Mouse (Mus musculus) regulatory T cell (primary cell): ENCODE measurements at regions not wholly inside any gene's neighbourhood (a gene's known extent, or its start where the extent isn't known, plus 50 kb on each side); places are given as distances from the start of the nearest gene placed in this dataset.

Experiments
- in situ Hi-C: fragments of 300-600 bp; cut with MboI, MseI; formaldehyde crosslinking; loops from one replicate; pipeline ENCODE4 v1.15.1; 2025; ENCODE audit warnings: high pct_unique_total_duplicates

DNA sequence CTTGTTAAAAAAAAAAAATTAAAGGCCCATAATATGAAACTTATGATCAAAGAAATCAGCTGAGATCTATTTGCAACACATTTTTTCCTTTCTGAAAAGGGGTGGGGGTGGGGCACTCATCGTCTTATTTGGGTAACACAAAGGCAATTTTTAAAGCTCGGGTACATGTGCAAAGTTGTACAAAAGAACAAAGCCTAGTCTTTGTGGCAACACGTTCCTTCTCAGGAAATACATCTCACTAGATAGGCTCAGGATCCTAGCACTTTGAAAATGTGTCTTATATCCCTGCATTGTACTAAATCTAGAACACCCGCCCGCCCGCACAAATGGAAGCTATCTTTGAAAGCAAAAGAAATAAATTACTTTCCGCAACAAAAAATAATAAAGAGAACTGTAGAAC, 158.2 kb downstream of the Sox4 start:
- in situ Hi-C loops, result no loop called here

DNA sequence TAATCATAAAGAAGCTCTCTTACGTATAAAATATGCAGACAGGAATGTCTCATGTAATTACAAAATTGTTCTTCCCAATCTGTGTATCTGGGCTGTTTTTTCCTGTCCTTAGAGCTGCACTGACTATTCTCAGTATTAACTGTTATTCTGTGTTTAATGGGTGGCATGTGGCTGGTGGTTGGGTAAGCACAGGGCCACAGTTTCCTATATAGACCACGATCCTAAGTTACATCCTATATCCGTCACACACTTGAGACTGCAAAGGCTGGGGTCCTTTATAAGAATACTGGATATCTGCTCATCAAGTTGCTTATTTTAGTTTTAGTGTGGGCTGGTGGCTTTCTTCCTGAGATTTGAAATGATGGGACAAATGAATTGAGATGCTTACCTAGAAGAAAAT, 159.0 kb downstream of the Sox4 start:
- in situ Hi-C loops, result no loop called here

DNA sequence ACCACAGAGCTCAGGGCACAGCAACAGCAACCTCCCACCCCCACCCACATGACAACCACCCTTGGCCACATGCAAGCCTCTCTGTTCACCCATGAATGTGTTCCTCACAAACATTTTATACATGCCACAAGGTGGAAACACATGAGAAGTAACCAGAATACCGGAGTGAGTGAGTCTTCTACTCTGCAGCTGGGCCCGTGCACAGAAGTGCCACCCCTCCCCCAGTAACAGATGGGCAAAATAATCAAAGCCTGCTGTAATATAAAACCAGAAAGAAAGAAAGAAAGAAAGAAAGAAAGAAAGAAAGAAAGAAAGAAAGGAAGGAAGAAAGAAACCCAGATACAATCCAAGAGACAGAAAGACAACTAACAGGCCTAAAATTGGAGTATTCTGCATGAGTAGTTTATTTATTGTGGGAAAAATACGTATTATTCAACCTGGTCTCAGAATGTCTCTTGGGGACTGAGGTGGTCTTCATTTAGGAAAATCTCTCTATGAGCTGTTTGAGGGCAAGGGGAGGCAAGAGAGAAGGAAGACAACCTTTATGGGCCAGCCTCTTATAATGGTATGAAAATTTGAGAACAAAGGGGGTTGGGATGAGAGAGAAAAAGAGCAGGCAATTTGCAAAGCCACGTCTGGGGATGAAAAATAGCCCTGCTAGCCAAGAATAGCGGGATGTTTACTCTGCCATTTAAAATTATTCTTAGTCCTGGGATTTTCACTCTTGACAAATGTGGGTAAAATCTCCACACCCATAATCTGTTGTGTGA, 160.2 kb downstream of the Sox4 start:
- in situ Hi-C loops, result no loop called here

DNA sequence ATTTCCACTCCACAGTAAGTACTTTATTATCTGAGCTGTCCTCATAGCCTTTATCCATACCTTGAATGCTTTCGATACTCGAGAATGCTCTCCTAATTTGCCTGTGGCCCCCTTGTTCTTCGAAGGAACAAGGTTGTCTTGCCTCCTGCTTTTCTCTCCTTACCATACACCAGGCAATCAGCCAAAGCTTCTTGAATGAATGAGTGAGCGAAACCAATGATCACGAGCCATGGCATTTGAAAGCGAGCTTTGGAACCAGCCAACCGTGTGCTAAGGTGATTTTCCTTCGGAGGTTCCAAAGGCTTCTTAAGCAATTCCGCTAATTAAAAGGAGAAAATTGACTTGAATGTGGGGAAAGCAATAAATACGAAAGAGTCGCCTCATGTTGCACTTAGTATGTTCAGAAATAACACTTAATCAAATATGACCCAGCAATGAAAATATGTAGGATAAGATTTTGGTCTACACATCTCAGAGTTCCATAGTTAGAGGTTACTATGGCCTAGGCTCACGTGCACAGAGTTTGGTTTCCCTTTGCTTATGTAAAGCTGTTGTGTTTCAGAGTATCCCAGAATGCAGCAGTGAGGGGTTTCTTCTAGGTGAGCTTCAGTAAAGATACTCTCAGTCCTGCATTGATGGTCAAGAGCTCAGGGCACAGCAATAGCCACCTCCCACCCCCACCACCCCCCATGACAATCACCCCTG, 160.9 kb downstream of the Sox4 start:
- in situ Hi-C loops, result no loop called here

DNA sequence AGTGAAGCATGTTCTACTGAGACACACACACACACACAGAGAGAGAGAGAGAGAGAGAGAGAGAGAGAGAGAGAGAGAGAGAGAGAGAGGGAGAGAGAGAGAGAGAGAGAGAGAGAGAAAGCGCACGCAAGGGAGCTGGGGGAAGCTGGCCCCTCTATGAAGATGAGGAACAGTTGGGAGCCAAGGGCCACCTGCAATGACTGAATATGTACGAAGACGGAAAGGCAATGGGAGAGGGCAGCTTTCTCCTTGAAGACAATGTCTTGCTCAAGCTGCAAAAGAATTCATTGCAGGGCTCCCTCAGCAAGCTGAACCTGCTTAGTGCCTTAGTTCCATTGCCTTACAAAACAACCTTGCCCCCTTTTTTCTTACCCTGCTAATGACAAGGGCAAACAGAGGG, 163.1 kb downstream of the Sox4 start:
- in situ Hi-C loops, result no loop called here

GRCm38 (mm10) chr13:28787331-28787643, 166.2 kb downstream of the Sox4 start:
- in situ Hi-C loops, result no loop called here

- in situ Hi-C loops, result no loop called here
Measured at GRCm38 (mm10) chr13:28786629-28787330, 166.7 kb downstream of the Sox4 start.

GRCm38 (mm10) chr13:28782497-28783246, 170.8 kb downstream of the Sox4 start:
- in situ Hi-C loops, result no loop called here

DNA sequence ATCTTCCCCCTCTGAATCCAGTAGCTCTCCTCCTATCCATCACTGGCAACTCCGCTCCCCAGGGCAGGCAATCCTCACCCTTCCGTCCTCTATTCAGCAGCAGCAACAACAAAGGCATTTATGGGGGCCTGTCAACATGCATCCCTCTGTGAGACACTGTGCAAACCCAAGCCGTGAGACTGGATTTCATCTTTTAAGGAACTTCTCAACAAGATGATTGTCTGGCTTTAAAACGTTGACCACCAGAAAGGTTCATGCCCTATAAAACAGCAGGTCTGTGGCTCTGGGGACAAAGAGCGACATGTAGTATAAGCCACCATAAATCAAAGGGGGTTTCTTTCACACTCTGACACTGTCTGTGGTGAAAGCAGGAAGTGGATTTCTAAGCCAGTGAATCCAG, 171.4 kb downstream of the Sox4 start:
- in situ Hi-C loops, result no loop called here

DNA sequence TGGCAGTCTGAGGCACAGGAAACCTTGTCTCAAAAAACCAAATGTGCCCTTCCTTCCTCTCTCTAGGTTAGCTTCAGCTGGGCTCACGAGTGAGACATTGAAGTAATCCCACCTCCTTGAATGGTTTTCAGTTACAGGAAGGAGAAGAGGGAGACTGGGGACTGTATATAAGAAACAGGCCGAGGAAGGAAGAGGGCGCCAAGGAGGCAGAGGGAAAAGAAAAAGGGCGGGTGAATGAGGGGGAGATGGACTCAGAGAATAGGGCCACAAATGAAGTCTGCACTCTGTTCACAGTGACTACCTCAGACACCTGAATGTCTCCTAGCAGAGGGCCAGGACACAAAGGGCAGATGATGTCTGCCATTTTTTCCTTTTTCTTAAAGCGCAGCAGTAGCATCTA, 171.9 kb downstream of the Sox4 start:
- in situ Hi-C loops, result no loop called here

DNA sequence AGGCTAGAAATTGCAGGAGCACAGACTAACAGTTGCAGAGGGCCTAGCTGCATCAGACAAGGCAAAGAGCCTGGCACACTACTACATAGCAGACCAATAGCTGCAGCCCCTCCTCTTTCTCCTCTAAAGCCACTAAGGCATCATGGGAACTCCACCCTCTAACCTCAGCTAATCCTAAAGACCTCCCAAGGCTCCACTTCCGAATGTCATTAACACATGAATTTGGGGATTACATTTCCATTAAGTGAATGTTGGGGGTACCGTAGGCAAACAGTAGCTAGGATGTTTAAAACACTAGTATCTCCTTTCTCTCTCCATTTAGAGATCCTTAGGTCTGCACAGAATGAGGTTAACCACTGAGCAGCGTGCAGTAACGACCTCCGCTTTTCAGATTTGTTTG, 173.1 kb downstream of the Sox4 start:
- in situ Hi-C loops, result no loop called here

GRCm38 (mm10) chr13:28775142-28775815, 178.2 kb downstream of the Sox4 start:
- in situ Hi-C loops, result no loop called here

DNA sequence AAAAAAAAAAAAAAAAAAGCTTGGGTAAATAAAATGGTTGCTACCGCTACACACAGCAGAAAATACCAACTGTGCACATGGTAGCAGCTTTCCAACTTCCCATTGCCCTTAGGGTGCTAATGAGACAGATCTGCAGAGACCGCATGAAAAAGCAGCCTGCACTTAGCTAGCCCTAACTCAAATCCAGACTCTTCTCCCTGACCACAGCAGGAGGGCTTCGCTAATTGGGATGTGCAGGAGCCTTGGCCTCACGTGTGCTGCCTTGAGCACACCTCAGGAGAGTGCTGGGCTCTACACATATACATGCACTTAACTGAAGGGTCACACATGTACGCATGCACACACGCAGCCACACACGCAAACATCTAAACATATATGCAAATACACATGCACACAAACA, 178.9 kb downstream of the Sox4 start:
- in situ Hi-C loops, result no loop called here

- in situ Hi-C loops, result no loop called here
Measured at GRCm38 (mm10) chr13:28773466-28773865, 180.0 kb downstream of the Sox4 start.

DNA sequence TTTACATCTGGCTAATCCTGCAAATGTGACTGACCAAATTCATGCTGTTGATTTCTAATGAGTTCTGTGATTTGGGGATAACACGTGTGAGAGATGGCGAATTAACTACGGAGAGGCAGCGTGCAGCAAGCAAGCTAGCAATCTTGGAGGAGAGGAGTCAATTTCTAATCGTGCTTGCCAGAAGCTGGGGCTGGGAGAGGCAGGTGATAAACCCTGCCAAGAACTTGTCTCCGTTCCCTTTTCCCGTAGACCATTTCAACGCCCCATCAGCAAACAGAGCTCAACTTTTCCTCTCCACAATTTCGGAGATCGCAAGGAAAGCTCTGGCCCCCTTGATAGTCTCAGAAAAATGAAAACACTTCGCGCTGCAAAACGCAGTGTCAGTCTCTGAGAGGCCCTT, 183.0 kb downstream of the Sox4 start:
- in situ Hi-C loops, result no loop called here

- in situ Hi-C loops, result no loop called here
Measured at GRCm38 (mm10) chr13:28770018-28770417, 183.5 kb downstream of the Sox4 start.

- in situ Hi-C loops, result no loop called here
Measured at GRCm38 (mm10) chr13:28768717-28769426, 184.6 kb downstream of the Sox4 start.

- in situ Hi-C loops, result no loop called here
Measured at GRCm38 (mm10) chr13:28762555-28762954, 191.0 kb downstream of the Sox4 start.

DNA sequence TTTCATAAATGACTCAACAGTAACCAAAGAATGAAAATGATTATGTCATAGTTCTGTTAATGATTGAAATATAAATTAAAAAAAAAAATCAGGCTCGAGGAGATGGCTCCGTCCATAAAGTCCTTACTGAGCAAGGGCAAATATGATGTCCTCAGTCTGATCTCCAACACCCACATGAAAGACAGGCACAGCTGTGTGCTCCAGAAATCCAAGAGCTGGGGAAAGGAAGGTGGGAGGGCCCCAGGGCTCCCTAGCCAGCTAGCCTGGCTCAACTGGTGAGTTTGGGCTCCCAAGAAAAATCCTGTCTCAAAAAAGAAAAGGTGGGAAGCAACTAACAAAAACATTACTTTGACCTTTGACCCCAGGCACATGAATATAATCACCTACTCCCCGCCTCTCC, 194.5 kb downstream of the Sox4 start:
- in situ Hi-C loops, result no loop called here

- in situ Hi-C loops, result no loop called here
Measured at GRCm38 (mm10) chr13:28757846-28758522, 195.5 kb downstream of the Sox4 start.
